Mouse (Mus musculus): Measurements from ENCODE around the gene Rtl10. TPM values are rescaled to one million over a fixed set of nuclear protein-coding genes. Genes with fewer than 3 reads are reported as not detected.
A peak's percentile ranks its signal among the peaks of the same experiment; 100 is the strongest.

The Rtl10 gene
- polyA plus RNA-seq, 1 experiment: 4.2 TPM

GRCm38 (mm10) chr16:18460826-18461225 lies 37.9 kb upstream of the Rtl10 start:
- no peak overlapping the region for H3K27ac ChIP-seq (ENCODE audit: insufficient read depth, low read length)
- H3K4me3 ChIP-seq (ENCODE audit: insufficient read depth, low read length): no peak overlapping the region
- peaks cover 7% of the 10 kb centered on the region for H3K4me1 ChIP-seq (ENCODE audit: control insufficient read depth, insufficient read depth, low read length)
- TF ChIP-seq CTCF (IDR thresholded peaks at IDR 0.05; ENCODE audit: extremely low read depth, insufficient read depth, low read length) (no peak), POLR2A (IDR thresholded peaks at IDR 0.05; ENCODE audit: extremely low read depth, insufficient read depth, low read length) (no peak)

GRCm38 (mm10) chr16:18462031-18462430 lies 36.7 kb upstream of the Rtl10 start:
- TF ChIP-seq CTCF (IDR thresholded peaks at IDR 0.05; ENCODE audit: extremely low read depth, insufficient read depth, low read length) (no peak), POLR2A (IDR thresholded peaks at IDR 0.05; ENCODE audit: extremely low read depth, insufficient read depth, low read length) (no peak)
- Histone ChIP-seq H3K4me3 (ENCODE audit: insufficient read depth, low read length) (no peak overlapping the region), H3K4me1 (ENCODE audit: control insufficient read depth, insufficient read depth, low read length) (peaks cover 7% of the 10 kb centered on the region), H3K27ac (ENCODE audit: insufficient read depth, low read length) (no peak overlapping the region)

GRCm38 (mm10) chr16:18462598-18462997 lies 36.1 kb upstream of the Rtl10 start:
- Histone ChIP-seq H3K4me1 (ENCODE audit: control insufficient read depth, insufficient read depth, low read length) (peaks cover 7% of the 10 kb centered on the region), H3K27ac (ENCODE audit: insufficient read depth, low read length) (no peak overlapping the region), H3K4me3 (ENCODE audit: insufficient read depth, low read length) (no peak overlapping the region)
- TF ChIP-seq POLR2A (IDR thresholded peaks at IDR 0.05; ENCODE audit: extremely low read depth, insufficient read depth, low read length): no peak
- no peak for TF ChIP-seq CTCF (IDR thresholded peaks at IDR 0.05; ENCODE audit: extremely low read depth, insufficient read depth, low read length)

GRCm38 (mm10) chr16:18464271-18464670 lies 34.4 kb upstream of the Rtl10 start:
- TF ChIP-seq CTCF (IDR thresholded peaks at IDR 0.05; ENCODE audit: extremely low read depth, insufficient read depth, low read length): no peak
- TF ChIP-seq POLR2A (IDR thresholded peaks at IDR 0.05; ENCODE audit: extremely low read depth, insufficient read depth, low read length): no peak
- no peak overlapping the region for H3K4me3 ChIP-seq (ENCODE audit: insufficient read depth, low read length)

GRCm38 (mm10) chr16:18470829-18471228 lies 27.9 kb upstream of the Rtl10 start:
- Histone ChIP-seq H3K4me1 (ENCODE audit: control insufficient read depth, insufficient read depth, low read length) (no peaks in the 10 kb centered on the region), H3K27ac (ENCODE audit: insufficient read depth, low read length) (no peak overlapping the region), H3K4me3 (ENCODE audit: insufficient read depth, low read length) (no peak overlapping the region)
- no peak for TF ChIP-seq POLR2A (IDR thresholded peaks at IDR 0.05; ENCODE audit: extremely low read depth, insufficient read depth, low read length)
- TF ChIP-seq CTCF (IDR thresholded peaks at IDR 0.05; ENCODE audit: extremely low read depth, insufficient read depth, low read length): 0 out of 2 replicates have a peak, but pooled peaks have one; percentile 7

More at GRCm38 (mm10) chr16:18464271-18464670, 34.4 kb upstream of the Rtl10 start:
- peaks cover 7% of the 10 kb centered on the region for H3K4me1 ChIP-seq (ENCODE audit: control insufficient read depth, insufficient read depth, low read length)
- H3K27ac ChIP-seq (ENCODE audit: insufficient read depth, low read length): no peak overlapping the region

- H3K27ac ChIP-seq (ENCODE audit: insufficient read depth, low read length): no peak overlapping the region
- H3K4me1 ChIP-seq (ENCODE audit: control insufficient read depth, insufficient read depth, low read length): no peaks in the 10 kb centered on the region
- H3K4me3 ChIP-seq (ENCODE audit: insufficient read depth, low read length): no peak overlapping the region
- no peak for TF ChIP-seq POLR2A (IDR thresholded peaks at IDR 0.05; ENCODE audit: extremely low read depth, insufficient read depth, low read length)
Measured at GRCm38 (mm10) chr16:18471381-18471955, 27.2 kb upstream of the Rtl10 start.

- Histone ChIP-seq H3K4me3 (ENCODE audit: insufficient read depth, low read length) (no peak overlapping the region), H3K27ac (ENCODE audit: insufficient read depth, low read length) (no peak overlapping the region), H3K4me1 (ENCODE audit: control insufficient read depth, insufficient read depth, low read length) (no peaks in the 10 kb centered on the region)
- TF ChIP-seq CTCF (IDR thresholded peaks at IDR 0.05; ENCODE audit: extremely low read depth, insufficient read depth, low read length) (no peak), POLR2A (IDR thresholded peaks at IDR 0.05; ENCODE audit: extremely low read depth, insufficient read depth, low read length) (no peak)
Measured at GRCm38 (mm10) chr16:18471976-18472375, 26.7 kb upstream of the Rtl10 start.

GRCm38 (mm10) chr16:18472416-18472815 lies 26.3 kb upstream of the Rtl10 start:
- Histone ChIP-seq H3K27ac (ENCODE audit: insufficient read depth, low read length) (no peak overlapping the region), H3K4me1 (ENCODE audit: control insufficient read depth, insufficient read depth, low read length) (no peaks in the 10 kb centered on the region), H3K4me3 (ENCODE audit: insufficient read depth, low read length) (no peak overlapping the region)
- TF ChIP-seq CTCF (IDR thresholded peaks at IDR 0.05; ENCODE audit: extremely low read depth, insufficient read depth, low read length): no peak
- TF ChIP-seq POLR2A (IDR thresholded peaks at IDR 0.05; ENCODE audit: extremely low read depth, insufficient read depth, low read length): no peak

GRCm38 (mm10) chr16:18472976-18473375 lies 25.7 kb upstream of the Rtl10 start:
- Histone ChIP-seq H3K27ac (ENCODE audit: insufficient read depth, low read length) (no peak overlapping the region), H3K4me3 (ENCODE audit: insufficient read depth, low read length) (no peak overlapping the region), H3K4me1 (ENCODE audit: control insufficient read depth, insufficient read depth, low read length) (no peaks in the 10 kb centered on the region)
- TF ChIP-seq POLR2A (IDR thresholded peaks at IDR 0.05; ENCODE audit: extremely low read depth, insufficient read depth, low read length) (no peak), CTCF (IDR thresholded peaks at IDR 0.05; ENCODE audit: extremely low read depth, insufficient read depth, low read length) (no peak)

- no peak for TF ChIP-seq CTCF (IDR thresholded peaks at IDR 0.05; ENCODE audit: extremely low read depth, insufficient read depth, low read length)
- no peak for TF ChIP-seq POLR2A (IDR thresholded peaks at IDR 0.05; ENCODE audit: extremely low read depth, insufficient read depth, low read length)
- Histone ChIP-seq H3K4me3 (ENCODE audit: insufficient read depth, low read length) (no peak overlapping the region), H3K4me1 (ENCODE audit: control insufficient read depth, insufficient read depth, low read length) (no peaks in the 10 kb centered on the region), H3K27ac (ENCODE audit: insufficient read depth, low read length) (no peak overlapping the region)
Measured at GRCm38 (mm10) chr16:18474021-18474420, 24.7 kb upstream of the Rtl10 start.

Data from cortical plate, adult 2 months (tissue).